Mouse (Mus musculus) urinary bladder, postnatal 14 days (tissue): ENCODE data around the gene Tmprss5.

Experiments
- DNase-seq: peaks from one replicate; pipeline ENCODE4 v3.0.0; 2021; ENCODE audit warnings: low spot score

Gene Tmprss5

GRCm38 (mm10) chr9:49081107-49081506 is at the start of gene Tmprss5:
Gene Tmprss5 (plus strand): TSS chr9:49081260.
- no peak for DNase-seq

- no peak for DNase-seq
Observed at GRCm38 (mm10) chr9:49034764-49035163, 46.3 kb upstream of the Tmprss5 start.

- DNase-seq: no peak
Observed at GRCm38 (mm10) chr9:49050901-49051300, 30.2 kb upstream of the Tmprss5 start.

- DNase-seq: peak; percentile 63
Observed at GRCm38 (mm10) chr9:49051349-49051748, 29.7 kb upstream of the Tmprss5 start.

GRCm38 (mm10) chr9:49054028-49054427 is 27.0 kb upstream of the Tmprss5 start:
- DNase-seq: no peak

- DNase-seq: peak; percentile 93
Observed at GRCm38 (mm10) chr9:49055333-49056205, 25.5 kb upstream of the Tmprss5 start, which contains the start of gene Zw10. Gene Zw10 (plus strand): TSS chr9:49055613.

GRCm38 (mm10) chr9:49076847-49077246 is 4.2 kb upstream of the Tmprss5 start:
- DNase-seq: no peak

GRCm38 (mm10) chr9:49081561-49081960 is 501 bp downstream of the Tmprss5 start:
- DNase-seq: peak; percentile 70

GRCm38 (mm10) chr9:49087317-49087716 is 6.3 kb downstream of the Tmprss5 start:
- no peak for DNase-seq

GRCm38 (mm10) chr9:49098871-49099270 is 17.8 kb downstream of the Tmprss5 start:
- DNase-seq: no peak

GRCm38 (mm10) chr9:49102328-49102727 is 21.3 kb downstream of the Tmprss5 start:
- DNase-seq: no peak

- no peak for DNase-seq
Observed at GRCm38 (mm10) chr9:49109101-49109500, 28.0 kb downstream of the Tmprss5 start.

GRCm38 (mm10) chr9:49110476-49111220 is 29.6 kb downstream of the Tmprss5 start:
- peak; percentile 13 for DNase-seq

- DNase-seq: no peak
Observed at GRCm38 (mm10) chr9:49111296-49111695, 30.2 kb downstream of the Tmprss5 start.

GRCm38 (mm10) chr9:49118271-49118825 is 37.3 kb downstream of the Tmprss5 start:
- no peak for DNase-seq

- no peak for DNase-seq
Observed at GRCm38 (mm10) chr9:49119759-49120158, 38.7 kb downstream of the Tmprss5 start.

GRCm38 (mm10) chr9:49125706-49126105 is 44.6 kb downstream of the Tmprss5 start:
- DNase-seq: no peak

- no peak for DNase-seq
Observed at GRCm38 (mm10) chr9:49130514-49131010, 49.5 kb downstream of the Tmprss5 start.

- no peak for DNase-seq
Observed at GRCm38 (mm10) chr9:49143841-49144240, 62.8 kb downstream of the Tmprss5 start.

GRCm38 (mm10) chr9:49145776-49146175 is 64.7 kb downstream of the Tmprss5 start:
- no peak for DNase-seq

GRCm38 (mm10) chr9:49147031-49147430 is 66.0 kb downstream of the Tmprss5 start:
- no peak for DNase-seq
